Mouse (Mus musculus) intestine, embryonic 15.5 days (tissue): ENCODE results near the gene Cblc. TPM values are rescaled to one million over a fixed set of nuclear protein-coding genes. Genes with fewer than 3 reads are reported as not detected.

ENCODE experiments used
- ATAC-seq: fragments of 200-750 bp; cut with Nextera tagmentation; 2 replicates; pipeline ENCODE4 v1.8.0; 2017; ENCODE audit warnings: moderate TSS enrichment, moderate library complexity
- H3K27ac ChIP-seq: fragments of 300-500 bp; sonication (generic); 2 replicates; pipeline ENCODE4 v1.5.1; 2015; ENCODE audit warnings: mild to moderate bottlenecking, inconsistent platforms
- H3K27me3 ChIP-seq: fragments of 300-500 bp; sonication (generic); replicated peaks from 2 replicates; pipeline ENCODE4 v1.6.1; 2015; ENCODE audit warnings: inconsistent platforms
- H3K36me3 ChIP-seq: fragments of 300-500 bp; sonication (generic); 2 replicates; pipeline ENCODE4 v1.6.1; 2015; ENCODE audit warnings: inconsistent platforms
- H3K4me1 ChIP-seq: fragments of 300-500 bp; sonication (generic); replicated peaks from 2 replicates; pipeline ENCODE4 v1.6.1; 2015; ENCODE audit warnings: inconsistent platforms
- H3K4me2 ChIP-seq: fragments of 300-500 bp; sonication (generic); replicated peaks from 2 replicates; pipeline ENCODE4 v1.6.1; 2015; ENCODE audit warnings: mild to moderate bottlenecking, inconsistent platforms
- H3K4me3 ChIP-seq: fragments of 300-500 bp; sonication (generic); replicated peaks from 2 replicates; pipeline ENCODE4 v1.5.1; 2015; ENCODE audit warnings: inconsistent platforms
- H3K9ac ChIP-seq: fragments of 300-500 bp; sonication (generic); 2 replicates; pipeline ENCODE4 v1.6.1; 2015; ENCODE audit warnings: inconsistent platforms
- H3K9me3 ChIP-seq: fragments of 300-500 bp; sonication (generic); 2 replicates; pipeline ENCODE4 v1.6.1; 2016; ENCODE audit warnings: inconsistent platforms
- WGBS: fragments of 180-500 bp; shearing (Covaris S2); methylation state at CpG from one replicate; pipeline ENCODE4 v1.1.7; 2015; 5-methylcytosine and 5-hydroxymethylcytosine counted together
- polyA plus RNA-seq: library from polyadenylated mRNA; unstranded; fragments of >200 nt; fragmentation: Nextera tagmentation; extraction: Ambion mirVana; gene quantifications from 2 replicates; pipeline ENCODE4 v1.2.1, GENCODE M21; 2015

The Cblc gene
- polyA plus RNA-seq, 1 experiment from 2014 or later = 24.5 TPM

GRCm38 (mm10) chr7:19745971-19746370, 50.6 kb downstream of the Cblc start:
- H3K9ac ChIP-seq = no peak overlapping the region
- ATAC-seq = no peak
- H3K27me3 ChIP-seq = no peaks in the 10 kb centered on the region
- no peak overlapping the region for H3K4me2 ChIP-seq
- WGBS = 77% methylated on average over 8 of the region's 10 CpGs
- peaks cover 59% of the 10 kb centered on the region for H3K4me1 ChIP-seq
- peaks cover 7% of the 10 kb centered on the region; the same call in 1 of the 2 replicates for H3K36me3 ChIP-seq
- H3K27ac ChIP-seq = peak overlapping the region; percentile 36; the same call in 1 of the 2 replicates
- no peaks in the 10 kb centered on the region for H3K9me3 ChIP-seq
- no peak overlapping the region for H3K4me3 ChIP-seq

GRCm38 (mm10) chr7:19744590-19745385, 51.8 kb downstream of the Cblc start:
- 53% methylated on average over 14 of the region's 14 CpGs for WGBS
- peak overlapping the region; percentile 39 for H3K4me2 ChIP-seq
- no peaks in the 10 kb centered on the region for H3K9me3 ChIP-seq
- ATAC-seq = no peak
- H3K36me3 ChIP-seq = peaks cover 14% of the 10 kb centered on the region; the same call in 1 of the 2 replicates
- peak overlapping the region; percentile 68 for H3K27ac ChIP-seq
- peak overlapping the region; percentile 23; the same call in 1 of the 2 replicates for H3K9ac ChIP-seq
- H3K4me1 ChIP-seq = peaks cover 52% of the 10 kb centered on the region
- no peak overlapping the region for H3K4me3 ChIP-seq
- no peaks in the 10 kb centered on the region for H3K27me3 ChIP-seq

GRCm38 (mm10) chr7:19743791-19744190, 52.8 kb downstream of the Cblc start:
- Histone ChIP-seq H3K9ac (no peak overlapping the region), H3K4me2 (no peak overlapping the region), H3K36me3 (peaks cover 14% of the 10 kb centered on the region; the same call in 1 of the 2 replicates), H3K27me3 (no peaks in the 10 kb centered on the region), H3K4me1 (peaks cover 52% of the 10 kb centered on the region), H3K27ac (no peak overlapping the region), H3K9me3 (no peaks in the 10 kb centered on the region), H3K4me3 (no peak overlapping the region)
- WGBS = 79% methylated on average over 6 of the region's 6 CpGs
- ATAC-seq = no peak

- WGBS = 52% methylated on average over 5 of the region's 5 CpGs
- Histone ChIP-seq H3K36me3 (peaks cover 22% of the 10 kb centered on the region), H3K27me3 (no peaks in the 10 kb centered on the region), H3K4me2 (no peak overlapping the region), H3K9me3 (no peaks in the 10 kb centered on the region), H3K4me1 (peaks cover 45% of the 10 kb centered on the region), H3K27ac (no peak overlapping the region), H3K9ac (no peak overlapping the region), H3K4me3 (no peak overlapping the region)
- no peak for ATAC-seq
These were observed 54.1 kb downstream of the Cblc start for GRCm38 (mm10) chr7:19742468-19742867.

GRCm38 (mm10) chr7:19741329-19742031, 55.1 kb downstream of the Cblc start:
- Histone ChIP-seq H3K9me3 (no peaks in the 10 kb centered on the region), H3K36me3 (peaks cover 26% of the 10 kb centered on the region), H3K9ac (no peak overlapping the region), H3K4me1 (peaks cover 35% of the 10 kb centered on the region), H3K27ac (0 out of 2 replicates have a peak overlapping the region, but pooled peaks have one; percentile 29), H3K4me3 (no peak overlapping the region), H3K4me2 (no peak overlapping the region), H3K27me3 (no peaks in the 10 kb centered on the region)
- 16% methylated on average over 8 of the region's 8 CpGs for WGBS
- peak; percentile 24; the same call in 1 of the 2 replicates for ATAC-seq

- Histone ChIP-seq H3K4me3 (no peak overlapping the region), H3K4me1 (peaks cover 26% of the 10 kb centered on the region), H3K9ac (no peak overlapping the region), H3K9me3 (no peaks in the 10 kb centered on the region), H3K27ac (no peak overlapping the region), H3K36me3 (peaks cover 30% of the 10 kb centered on the region), H3K27me3 (no peaks in the 10 kb centered on the region), H3K4me2 (no peak overlapping the region)
- WGBS = 88% methylated on average over 11 of the region's 11 CpGs
- ATAC-seq = no peak
These were observed 56.3 kb downstream of the Cblc start for GRCm38 (mm10) chr7:19740269-19740668.

- Histone ChIP-seq H3K4me3 (no peak overlapping the region), H3K36me3 (peaks cover 34% of the 10 kb centered on the region), H3K27ac (no peak overlapping the region), H3K9me3 (no peaks in the 10 kb centered on the region), H3K27me3 (no peaks in the 10 kb centered on the region), H3K4me2 (no peak overlapping the region), H3K4me1 (peaks cover 16% of the 10 kb centered on the region), H3K9ac (no peak overlapping the region)
- WGBS = 83% methylated on average over 3 of the region's 3 CpGs
- no peak for ATAC-seq
These were observed 57.8 kb downstream of the Cblc start for GRCm38 (mm10) chr7:19738771-19739170.

- Histone ChIP-seq H3K4me3 (no peak overlapping the region), H3K9ac (no peak overlapping the region), H3K4me2 (no peak overlapping the region), H3K27ac (no peak overlapping the region), H3K27me3 (no peaks in the 10 kb centered on the region), H3K4me1 (peaks cover 5% of the 10 kb centered on the region), H3K36me3 (peaks cover 48% of the 10 kb centered on the region), H3K9me3 (no peaks in the 10 kb centered on the region)
- 0 out of 2 replicates have a peak, but pooled peaks have one; percentile 13 for ATAC-seq
- WGBS = 84% methylated on average over 16 of the region's 16 CpGs
These were observed 60.1 kb downstream of the Cblc start for GRCm38 (mm10) chr7:19736389-19737057.

GRCm38 (mm10) chr7:19734178-19734666, 62.4 kb downstream of the Cblc start:
- Histone ChIP-seq H3K9ac (no peak overlapping the region), H3K4me1 (no peaks in the 10 kb centered on the region; the same call in 1 of the 2 replicates), H3K27ac (no peak overlapping the region), H3K9me3 (no peaks in the 10 kb centered on the region), H3K4me3 (no peak overlapping the region), H3K36me3 (peaks cover 60% of the 10 kb centered on the region), H3K4me2 (no peak overlapping the region), H3K27me3 (no peaks in the 10 kb centered on the region)
- 85% methylated on average over 10 of the region's 10 CpGs for WGBS
- ATAC-seq = no peak

Other genes starting within 250 kb of the Cblc start
- 18.3 and 21.8 TPM in 2 replicates for gene Ppp1r37, start 233.7 kb downstream of the Cblc start, polyA plus RNA-seq
- 0.63 and 0.95 TPM in 2 replicates for gene Zfp296, start 219.5 kb downstream of the Cblc start, polyA plus RNA-seq
- 131 and 140 TPM in 2 replicates for gene Gemin7, start 219.2 kb downstream of the Cblc start, polyA plus RNA-seq
- 34.2 and 38.3 TPM in 2 replicates for gene Clasrp, start 192.3 kb downstream of the Cblc start, polyA plus RNA-seq
- gene Relb, start 167.4 kb downstream of the Cblc start, polyA plus RNA-seq = 8.0 and 8.6 TPM in 2 replicates
- 77.2 and 85.6 TPM in 2 replicates for gene Clptm1, start 131.8 kb downstream of the Cblc start, polyA plus RNA-seq
- gene Apoc2, start 118.9 kb downstream of the Cblc start, polyA plus RNA-seq = 164 and 258 TPM in 2 replicates
- gene Gm44805, start 115.4 kb downstream of the Cblc start, polyA plus RNA-seq = 0.71 and 1.2 TPM in 2 replicates
- 4.7 and 7.0 TPM in 2 replicates for gene Apoc4, start 115.3 kb downstream of the Cblc start, polyA plus RNA-seq
- 27.1 and 34.7 TPM in 2 replicates for gene Apoc1, start 104.1 kb downstream of the Cblc start, polyA plus RNA-seq
- 296 and 325 TPM in 2 replicates for gene Apoe, start 97.6 kb downstream of the Cblc start, polyA plus RNA-seq
- gene Tomm40, start 81.4 kb downstream of the Cblc start, polyA plus RNA-seq = 208 and 215 TPM in 2 replicates
- 148 and 154 TPM in 2 replicates for gene Nectin2, start 46.3 kb downstream of the Cblc start, polyA plus RNA-seq
- 76.9 and 79.4 TPM in 2 replicates for gene Bcam, start 25.8 kb downstream of the Cblc start, polyA plus RNA-seq
- 13.3 and 13.9 TPM in 2 replicates for gene Bcl3, start 26.0 kb upstream of the Cblc start, polyA plus RNA-seq
- gene Gm19345, start 55.2 kb upstream of the Cblc start, polyA plus RNA-seq = 0.14 and 0.16 TPM in 2 replicates
- gene Ceacam16, start 64.5 kb upstream of the Cblc start, polyA plus RNA-seq = not detected in 2 replicates
- gene Ceacam19, start 91.2 kb upstream of the Cblc start, polyA plus RNA-seq = not detected in 2 replicates
- gene Pvr, start 124.4 kb upstream of the Cblc start, polyA plus RNA-seq = 13.3 TPM in 2 replicates
- gene Igsf23, start 153.9 kb upstream of the Cblc start, polyA plus RNA-seq = 7.5 and 8.0 TPM in 2 replicates
- 1.5 and 1.7 TPM in 2 replicates for gene Ceacam20, start 168.6 kb upstream of the Cblc start, polyA plus RNA-seq
- gene Nlrp9b, start 194.7 kb upstream of the Cblc start, polyA plus RNA-seq = 0.21 and 0.33 TPM in 2 replicates